43 mouse cellular contexts compared by ENCODE assay signal in the genomic region with DNA sequence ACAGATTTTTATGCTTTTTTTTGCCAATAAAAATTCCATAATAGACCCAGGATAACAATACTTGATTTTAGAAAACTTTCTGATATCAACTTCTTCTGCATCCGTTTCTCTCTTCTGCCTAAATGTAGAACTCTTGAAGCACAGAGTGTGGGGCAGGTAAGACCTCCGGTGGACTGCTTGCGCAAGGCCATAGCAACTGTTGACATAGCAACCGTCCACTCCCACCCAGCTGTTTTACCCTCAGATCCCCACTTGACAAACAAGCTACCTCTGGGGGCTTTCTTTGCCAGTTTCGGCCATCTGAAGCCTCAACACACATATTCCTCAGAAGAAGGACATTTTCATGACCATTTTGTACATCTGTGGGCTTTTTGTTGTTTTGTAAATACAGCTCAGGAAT. TPM values are rescaled to one million over a fixed set of nuclear protein-coding genes. Genes with fewer than 3 reads are reported as not detected.
A peak's percentile ranks its signal among the peaks of the same experiment; 100 is the strongest.
DNase-seq lines count a peak whose midpoint lies in the region; ATAC-seq and TF ChIP-seq lines count a peak whose summit lies in the region.
"Had no signal": no experiment of that assay in that cellular context is flagged by ENCODE, and none has a peak within 500 bp of the region (broad histone marks: within the 10 kb centered on the region; RNA-seq: fewer than 3 reads in every experiment).

No protein-coding gene starts in this region.

- H3K27me3 ChIP-seq in forebrain, embryonic 13.5 days: no peaks in the 10 kb centered on the region
- H3K27me3 ChIP-seq in forebrain, embryonic 11.5 days (ENCODE audit: control insufficient read depth, insufficient read depth, low read length): no peaks in the 10 kb centered on the region
- H3K27me3 ChIP-seq in heart, embryonic 13.5 days (replicated peaks): no peaks in the 10 kb centered on the region
- H3K27me3 ChIP-seq in midbrain, embryonic 11.5 days (ENCODE audit: control insufficient read depth, insufficient read depth, low read length): no peaks in the 10 kb centered on the region
- no peaks in the 10 kb centered on the region for H3K27me3 ChIP-seq in midbrain, embryonic 15.5 days (replicated peaks)
- no peaks in the 10 kb centered on the region for H3K27me3 ChIP-seq in embryonic facial prominence, embryonic 10.5 days (replicated peaks; ENCODE audit: low read depth, poor library complexity, severe bottlenecking)
- no peaks in the 10 kb centered on the region for H3K27me3 ChIP-seq in lung, postnatal 0 days (replicated peaks; ENCODE audit: insufficient read depth, low read length)
- H3K27me3 ChIP-seq: embryonic facial prominence, embryonic 13.5 days; heart, embryonic 12.5 days; liver, embryonic 12.5 days; megakaryocyte, embryonic 14.5 days; neural tube, embryonic 12.5 days; Patski had no signal

- no peak for TF ChIP-seq EP300 in lung, postnatal 0 days (IDR thresholded peaks at IDR 0.05)

- peaks cover 20% of the 10 kb centered on the region for H3K4me1 ChIP-seq in forebrain, embryonic 13.5 days
- peaks cover 3% of the 10 kb centered on the region; the same call in 1 of the 2 replicates for H3K4me1 ChIP-seq in forebrain, embryonic 11.5 days (replicated peaks; ENCODE audit: control insufficient read depth, insufficient read depth, low read length)
- peaks cover 42% of the 10 kb centered on the region for H3K4me1 ChIP-seq in heart, embryonic 13.5 days
- no peaks in the 10 kb centered on the region for H3K4me1 ChIP-seq in midbrain, embryonic 11.5 days (ENCODE audit: control insufficient read depth, insufficient read depth, low read length)
- H3K4me1 ChIP-seq in midbrain, embryonic 15.5 days: 0 out of 2 replicates have a peak, but pooled peaks cover 3% of the 10 kb centered on the region
- H3K4me1 ChIP-seq in embryonic facial prominence, embryonic 10.5 days: 0 out of 2 replicates have a peak, but pooled peaks cover 4% of the 10 kb centered on the region
- no peaks in the 10 kb centered on the region for H3K4me1 ChIP-seq in lung, postnatal 0 days (ENCODE audit: insufficient read depth, low read depth, low read length)
- H3K4me1 ChIP-seq: embryonic facial prominence, embryonic 13.5 days; liver, embryonic 12.5 days; megakaryocyte, embryonic 14.5 days had no signal

- H3K9ac ChIP-seq in forebrain, embryonic 13.5 days: no peak overlapping the region
- H3K9ac ChIP-seq in forebrain, embryonic 11.5 days (ENCODE audit: low read length): no peak overlapping the region
- no peak overlapping the region for H3K9ac ChIP-seq in heart, embryonic 13.5 days
- H3K9ac ChIP-seq in midbrain, embryonic 11.5 days (ENCODE audit: low read length): no peak overlapping the region
- no peak overlapping the region for H3K9ac ChIP-seq in midbrain, embryonic 15.5 days
- no peak overlapping the region for H3K9ac ChIP-seq in lung, postnatal 0 days (replicated peaks; ENCODE audit: low read depth)
- H3K9ac ChIP-seq: embryonic facial prominence, embryonic 13.5 days; heart, embryonic 12.5 days; liver, embryonic 12.5 days; liver, postnatal 0 days; neural tube, embryonic 12.5 days had no signal

- 73% methylated on average over 5 of the region's 5 CpGs for WGBS in forebrain, embryonic 13.5 days
- WGBS in forebrain, embryonic 11.5 days: 81% methylated on average over 5 of the region's 5 CpGs
- WGBS in heart, embryonic 13.5 days: 63% methylated on average over 5 of the region's 5 CpGs
- WGBS in midbrain, embryonic 11.5 days: 71% methylated on average over 5 of the region's 5 CpGs
- WGBS in midbrain, embryonic 15.5 days: 59% methylated on average over 5 of the region's 5 CpGs
- 71% methylated on average over 5 of the region's 5 CpGs for WGBS in embryonic facial prominence, embryonic 10.5 days
- WGBS in lung, postnatal 0 days: 56% methylated on average over 5 of the region's 5 CpGs

- no peak for TF ChIP-seq CTCF in lung, postnatal 0 days (IDR thresholded peaks at IDR 0.05)

- no peak for DNase-seq in forebrain, embryonic 11.5 days (ENCODE audit: low spot score)
- DNase-seq in heart, postnatal 36 days: no peak
- no peak for DNase-seq in midbrain, embryonic 11.5 days (ENCODE audit: low spot score, missing footprints)
- peak; percentile 32 for DNase-seq in embryonic facial prominence, embryonic 10.5 days (ENCODE audit: low spot score)
- no peak for DNase-seq in lung, postnatal 0 days (ENCODE audit: low spot score)
- DNase-seq: adrenal gland, postnatal 14 days; cerebellum, adult 18-20 months; cerebellum, postnatal 10 days; gastrocnemius, postnatal 25 days; heart, adult 18-20 months; kidney, adult 8-10 months; kidney, postnatal 10 days; layer of hippocampus, postnatal 36 days; left cerebral cortex, postnatal 4 days; liver, postnatal 0 days; lung, postnatal 4 days; midbrain, embryonic 14.5 days; retina, postnatal 1 day; right cerebral cortex, postnatal 14 days; thymus, postnatal 4 days had no signal

- no peaks in the 10 kb centered on the region for H3K9me3 ChIP-seq in forebrain, embryonic 13.5 days (replicated peaks)
- no peaks in the 10 kb centered on the region for H3K9me3 ChIP-seq in forebrain, embryonic 11.5 days (ENCODE audit: control insufficient read depth, low read length)
- no peaks in the 10 kb centered on the region for H3K9me3 ChIP-seq in heart, embryonic 13.5 days
- H3K9me3 ChIP-seq in midbrain, embryonic 11.5 days (ENCODE audit: control insufficient read depth, low read length): no peaks in the 10 kb centered on the region
- H3K9me3 ChIP-seq in midbrain, embryonic 15.5 days: no peaks in the 10 kb centered on the region
- H3K9me3 ChIP-seq in embryonic facial prominence, embryonic 10.5 days: no peaks in the 10 kb centered on the region
- no peaks in the 10 kb centered on the region for H3K9me3 ChIP-seq in lung, postnatal 0 days (ENCODE audit: low read length)
- H3K9me3 ChIP-seq: embryonic facial prominence, embryonic 13.5 days; heart, embryonic 12.5 days; liver, embryonic 12.5 days; megakaryocyte, embryonic 14.5 days; neural tube, embryonic 12.5 days had no signal

- ATAC-seq in forebrain, embryonic 13.5 days: no peak
- no peak for ATAC-seq in forebrain, embryonic 11.5 days (replicated peaks; ENCODE audit: low FRiP score)
- ATAC-seq in heart, embryonic 13.5 days (ENCODE audit: extremely low read depth, insufficient number of reproducible peaks, low FRiP score, low TSS enrichment): no peak
- ATAC-seq in midbrain, embryonic 11.5 days (ENCODE audit: low FRiP score): 0 out of 2 replicates have a peak, but pooled peaks have one; percentile 58
- ATAC-seq in midbrain, embryonic 15.5 days (replicated peaks): no peak; the same call in 1 of the 2 replicates
- no peak for ATAC-seq in lung, postnatal 0 days
- ATAC-seq: intestine, embryonic 16.5 days; liver, embryonic 12.5 days; liver, postnatal 0 days; Patski had no signal

- no peak overlapping the region for H3K4me2 ChIP-seq in forebrain, embryonic 13.5 days
- no peak overlapping the region for H3K4me2 ChIP-seq in forebrain, embryonic 11.5 days (ENCODE audit: low read depth, low read length, severe bottlenecking)
- no peak overlapping the region for H3K4me2 ChIP-seq in heart, embryonic 13.5 days
- no peak overlapping the region for H3K4me2 ChIP-seq in midbrain, embryonic 11.5 days
- H3K4me2 ChIP-seq in midbrain, embryonic 15.5 days: no peak overlapping the region
- no peak overlapping the region for H3K4me2 ChIP-seq in lung, postnatal 0 days (replicated peaks; ENCODE audit: low read depth, low read length)
- H3K4me2 ChIP-seq: embryonic facial prominence, embryonic 13.5 days; heart, embryonic 12.5 days; liver, embryonic 12.5 days; neural tube, embryonic 12.5 days had no signal

- no peaks in the 10 kb centered on the region for H3K36me3 ChIP-seq in forebrain, embryonic 13.5 days (ENCODE audit: poor library complexity, severe bottlenecking)
- no peaks in the 10 kb centered on the region for H3K36me3 ChIP-seq in forebrain, embryonic 11.5 days (ENCODE audit: control insufficient read depth, insufficient read depth, low read length)
- H3K36me3 ChIP-seq in heart, embryonic 13.5 days: peaks cover 56% of the 10 kb centered on the region
- no peaks in the 10 kb centered on the region for H3K36me3 ChIP-seq in midbrain, embryonic 11.5 days (ENCODE audit: control insufficient read depth, insufficient read depth, low read length)
- H3K36me3 ChIP-seq in midbrain, embryonic 15.5 days (replicated peaks): no peaks in the 10 kb centered on the region
- no peaks in the 10 kb centered on the region for H3K36me3 ChIP-seq in embryonic facial prominence, embryonic 10.5 days (replicated peaks)
- no peaks in the 10 kb centered on the region for H3K36me3 ChIP-seq in lung, postnatal 0 days (ENCODE audit: insufficient read depth, low read length)
- H3K36me3 ChIP-seq: embryonic facial prominence, embryonic 13.5 days; liver, embryonic 12.5 days; neural tube, embryonic 12.5 days had no signal

- H3K4me3 ChIP-seq in forebrain, embryonic 13.5 days: no peak overlapping the region
- no peak overlapping the region for H3K4me3 ChIP-seq in forebrain, embryonic 11.5 days (ENCODE audit: low read depth, low read length)
- no peak overlapping the region for H3K4me3 ChIP-seq in heart, embryonic 13.5 days
- H3K4me3 ChIP-seq in midbrain, embryonic 11.5 days (ENCODE audit: low read depth, low read length): no peak overlapping the region
- no peak overlapping the region for H3K4me3 ChIP-seq in midbrain, embryonic 15.5 days
- H3K4me3 ChIP-seq in embryonic facial prominence, embryonic 10.5 days: no peak overlapping the region
- H3K4me3 ChIP-seq in lung, postnatal 0 days (ENCODE audit: low read depth, low read length): no peak overlapping the region
- H3K4me3 ChIP-seq: embryonic facial prominence, embryonic 13.5 days; erythroblast, embryonic 14.5 days; heart, embryonic 12.5 days; liver, embryonic 12.5 days; megakaryocyte, embryonic 14.5 days; neural tube, embryonic 12.5 days had no signal

- H3K27ac ChIP-seq in forebrain, embryonic 13.5 days: peak overlapping the region; percentile 44
- H3K27ac ChIP-seq in forebrain, embryonic 11.5 days (ENCODE audit: low read depth, low read length): no peak overlapping the region
- 0 out of 2 replicates have a peak overlapping the region, but pooled peaks have one; percentile 24 for H3K27ac ChIP-seq in heart, embryonic 13.5 days (replicated peaks)
- H3K27ac ChIP-seq in midbrain, embryonic 11.5 days (ENCODE audit: low read depth, low read length): no peak overlapping the region
- no peak overlapping the region for H3K27ac ChIP-seq in midbrain, embryonic 15.5 days
- H3K27ac ChIP-seq in embryonic facial prominence, embryonic 10.5 days (replicated peaks): no peak overlapping the region
- no peak overlapping the region for H3K27ac ChIP-seq in lung, postnatal 0 days (ENCODE audit: low read length)
- H3K27ac ChIP-seq: embryonic facial prominence, embryonic 13.5 days; liver, embryonic 12.5 days; neural tube, embryonic 12.5 days had no signal

- intact Hi-C loops in heart, postnatal 36 days (cut with DNase I): no loop called here

RNA-seq across cellular contexts. Expression of gene Gm11096, which starts 41.2 kb away (rescaled TPM):
- polyA plus RNA-seq in forebrain, embryonic 13.5 days (2015; fragmentation: Nextera tagmentation; extraction: Ambion mirVana): not detected in 2 replicates
- polyA plus RNA-seq in forebrain, embryonic 11.5 days (2014; fragmentation: Nextera tagmentation; extraction: Ambion mirVana): not detected in 2 replicates
- not detected in 2 replicates for polyA plus RNA-seq in heart, embryonic 13.5 days (2015; fragmentation: Nextera tagmentation; extraction: Ambion mirVana)
- total RNA-seq in heart, postnatal 36 days (2021): not detected
- polyA plus RNA-seq in midbrain, embryonic 11.5 days (2014; fragmentation: Nextera tagmentation; extraction: Ambion mirVana): not detected in 2 replicates
- not detected in 2 replicates for polyA plus RNA-seq in midbrain, embryonic 15.5 days (2015; fragmentation: Nextera tagmentation; extraction: Ambion mirVana)
- polyA plus RNA-seq in embryonic facial prominence, embryonic 10.5 days (2016; fragmentation: Nextera tagmentation; extraction: Ambion mirVana): not detected in 2 replicates
- not detected in 2 replicates for polyA plus RNA-seq in lung, postnatal 0 days (2015; fragmentation: Nextera tagmentation; extraction: Ambion mirVana)
- total RNA-seq: adrenal gland, postnatal 14 days; common myeloid progenitor, adult 5-6 weeks; gastrocnemius, adult 18-20 months; gastrocnemius, postnatal 25 days; heart, adult 18-20 months; heart, postnatal 25 days; layer of hippocampus, postnatal 36 days; left cerebral cortex, postnatal 4 days; MEL had no signal
- polyA plus RNA-seq: embryonic facial prominence, embryonic 13.5 days; erythroblast, embryonic 14.5 days; frontal cortex, adult 2 months; heart, embryonic 12.5 days; intestine, embryonic 16.5 days; large intestine, adult 2 months; limb, embryonic 14.5 days; liver, embryonic 12.5 days; liver, postnatal 0 days; lung, embryonic 16.5 days; midbrain, embryonic 14.5 days; neural tube, embryonic 12.5 days; Patski; small intestine, adult 2 months; stomach, embryonic 14.5 days; testis, adult 2 months; thymus, postnatal 0 days had no signal

Comparison
In these comparisons a context has a peak if more than half of its experiments do, and no peak if none do; other contexts are left out.
1. H3K27ac ChIP-seq: peak in forebrain, embryonic 13.5 days (single experiment) and heart, embryonic 13.5 days (single experiment); none in forebrain, embryonic 11.5 days (single experiment), midbrain, embryonic 11.5 days (single experiment), midbrain, embryonic 15.5 days (single experiment), embryonic facial prominence, embryonic 10.5 days (single experiment) and lung, postnatal 0 days (single experiment).